Mouse (Mus musculus): Measurements from ENCODE around the gene Cdk6.

- no peak for TF ChIP-seq EP300 (IDR thresholded peaks at IDR 0.05; ENCODE audit: low read depth)
- no peak for TF ChIP-seq CTCF (IDR thresholded peaks at IDR 0.05; ENCODE audit: low read depth)
These were observed 39.8 kb upstream of the Cdk6 start for GRCm38 (mm10) chr5:3301535-3301934.

Data from liver, embryonic 14.5 days (tissue).